Mouse (Mus musculus): ENCODE results near the gene Gadd45g. TPM values are rescaled to one million over a fixed set of nuclear protein-coding genes. Genes with fewer than 3 reads are reported as not detected.

Gadd45g gene
- polyA plus RNA-seq, 1 experiment from 2014 or later: 44.2 TPM

DNA sequence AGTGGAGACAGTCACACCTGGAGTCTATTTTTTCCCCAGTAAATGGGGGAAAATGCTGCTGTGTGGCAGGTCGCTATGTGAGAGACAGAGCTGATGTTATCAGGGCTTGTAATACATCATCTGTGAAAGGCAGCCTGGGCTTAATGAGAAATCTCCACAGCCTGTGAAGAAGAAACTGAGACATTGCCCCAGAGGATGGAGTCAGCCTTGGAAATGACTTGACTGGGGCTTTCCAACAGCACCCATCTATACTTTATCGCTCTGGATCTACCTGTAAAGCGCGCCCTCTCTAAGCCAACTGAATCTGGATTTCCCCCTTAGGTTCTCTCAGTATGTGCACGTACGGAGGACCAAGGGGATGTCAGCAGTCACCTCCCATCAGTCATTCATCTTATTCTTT, 31.8 kb upstream of the Gadd45g start:
- WGBS: 92% methylated on average over 6 of the region's 6 CpGs
- H3K36me3 ChIP-seq (ENCODE audit: control insufficient read depth, insufficient read depth, low read length): no peaks in the 10 kb centered on the region

DNA sequence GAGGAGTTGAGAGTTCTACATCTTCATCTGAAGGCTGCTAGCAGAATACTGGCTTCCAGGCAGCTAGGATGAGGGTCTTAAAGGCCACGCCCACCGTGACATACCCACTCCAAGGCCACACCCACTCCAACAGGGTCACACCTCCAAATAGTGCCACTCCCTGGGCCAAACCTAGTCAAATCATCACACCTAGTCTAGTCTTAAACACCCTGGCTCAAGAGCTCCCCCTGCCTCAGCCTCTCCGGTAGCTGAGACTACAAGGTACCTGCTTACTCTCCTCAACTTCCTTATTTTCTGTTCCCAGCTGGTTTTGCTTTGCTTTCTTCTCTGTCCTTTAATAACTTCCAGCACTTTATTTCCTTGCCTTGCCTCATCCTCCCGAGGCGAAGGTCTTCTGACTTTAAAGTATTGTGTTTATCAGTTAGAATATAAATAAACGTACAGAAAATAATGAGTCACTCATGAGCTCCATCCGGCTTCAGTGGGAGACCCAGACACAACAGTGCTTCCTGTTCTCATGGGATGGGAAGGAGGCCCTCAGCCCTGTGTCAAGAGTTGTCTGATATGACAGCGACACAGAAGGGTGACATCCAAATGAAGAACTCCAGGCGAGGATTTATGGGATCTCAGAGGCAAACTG, 30.5 kb upstream of the Gadd45g start:
- WGBS: 75% methylated on average over 9 of the region's 9 CpGs
- peak overlapping the region; percentile 43 for H3K27ac ChIP-seq (ENCODE audit: low read length)
- no peak for ATAC-seq

More for the DNA sequence above, 31.8 kb upstream of the Gadd45g start:
- H3K4me1 ChIP-seq (ENCODE audit: control insufficient read depth, insufficient read depth, low read length): peaks cover 7% of the 10 kb centered on the region
- no peaks in the 10 kb centered on the region for H3K9me3 ChIP-seq (replicated peaks; ENCODE audit: control insufficient read depth, low read length, poor library complexity, severe bottlenecking)
- no peak for ATAC-seq
- H3K9ac ChIP-seq (ENCODE audit: low read depth, low read length): no peak overlapping the region
- H3K4me2 ChIP-seq (ENCODE audit: low read length): no peak overlapping the region
- H3K27me3 ChIP-seq (ENCODE audit: control insufficient read depth, insufficient read depth, low read depth, low read length): no peaks in the 10 kb centered on the region
- no peak overlapping the region for H3K27ac ChIP-seq (ENCODE audit: low read length)
- no peak overlapping the region for H3K4me3 ChIP-seq (ENCODE audit: low read depth, low read length)

GRCm38 (mm10) chr13:51816559-51817041, 29.9 kb upstream of the Gadd45g start:
- Histone ChIP-seq H3K4me3 (ENCODE audit: low read depth, low read length) (no peak overlapping the region), H3K9ac (ENCODE audit: low read depth, low read length) (no peak overlapping the region), H3K4me1 (ENCODE audit: control insufficient read depth, insufficient read depth, low read length) (peaks cover 7% of the 10 kb centered on the region), H3K9me3 (replicated peaks; ENCODE audit: control insufficient read depth, low read length, poor library complexity, severe bottlenecking) (no peaks in the 10 kb centered on the region), H3K27ac (ENCODE audit: low read length) (peak overlapping the region; percentile 43), H3K36me3 (ENCODE audit: control insufficient read depth, insufficient read depth, low read length) (no peaks in the 10 kb centered on the region), H3K27me3 (ENCODE audit: control insufficient read depth, insufficient read depth, low read depth, low read length) (no peaks in the 10 kb centered on the region), H3K4me2 (ENCODE audit: low read length) (no peak overlapping the region)
- WGBS: 66% methylated on average over 5 of the region's 5 CpGs
- ATAC-seq: no peak

More for the DNA sequence above, 30.5 kb upstream of the Gadd45g start:
- no peak overlapping the region for H3K4me3 ChIP-seq (ENCODE audit: low read depth, low read length)
- peaks cover 7% of the 10 kb centered on the region for H3K4me1 ChIP-seq (ENCODE audit: control insufficient read depth, insufficient read depth, low read length)
- no peaks in the 10 kb centered on the region for H3K27me3 ChIP-seq (ENCODE audit: control insufficient read depth, insufficient read depth, low read depth, low read length)
- H3K36me3 ChIP-seq (ENCODE audit: control insufficient read depth, insufficient read depth, low read length): no peaks in the 10 kb centered on the region
- no peak overlapping the region for H3K9ac ChIP-seq (ENCODE audit: low read depth, low read length)
- H3K9me3 ChIP-seq (replicated peaks; ENCODE audit: control insufficient read depth, low read length, poor library complexity, severe bottlenecking): no peaks in the 10 kb centered on the region
- no peak overlapping the region for H3K4me2 ChIP-seq (ENCODE audit: low read length)

DNA sequence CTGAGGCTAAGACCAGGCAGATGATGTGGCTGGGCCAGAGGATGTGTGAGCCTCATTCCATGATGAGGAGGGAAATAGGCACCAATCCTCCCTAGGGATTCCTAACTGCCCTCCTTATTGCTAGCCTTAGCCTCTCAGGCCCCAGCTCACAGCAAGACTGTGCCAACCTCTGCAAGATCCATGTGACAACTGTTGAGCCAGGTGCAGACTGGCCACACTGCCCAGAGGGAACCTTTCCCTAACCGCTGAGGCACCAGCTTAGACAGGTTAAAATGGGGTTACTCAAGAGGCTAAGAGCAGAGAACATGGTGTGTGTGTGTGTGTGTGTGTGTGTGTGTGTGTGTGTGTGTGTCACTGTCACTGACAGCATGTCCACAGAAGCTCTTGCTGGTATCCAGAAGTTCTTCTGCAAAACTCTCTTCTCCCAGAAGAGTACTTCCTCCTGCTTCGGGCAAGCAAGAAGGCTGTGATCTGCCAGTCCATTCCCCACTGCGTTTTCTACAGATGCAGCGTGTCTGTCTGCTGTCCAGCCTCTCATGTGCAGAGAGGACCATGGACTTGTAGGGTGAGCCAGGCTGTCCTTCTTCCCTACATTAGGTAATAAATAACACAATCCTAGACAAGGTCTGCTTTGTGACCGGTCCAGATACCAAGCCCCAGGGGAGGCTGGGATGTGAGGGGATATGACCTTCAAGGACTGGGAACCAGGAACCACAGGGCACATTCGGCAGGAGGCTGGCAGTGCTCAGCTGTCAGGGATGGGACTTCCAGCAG, 28.1 kb upstream of the Gadd45g start:
- Histone ChIP-seq H3K4me2 (ENCODE audit: low read length) (no peak overlapping the region), H3K36me3 (ENCODE audit: control insufficient read depth, insufficient read depth, low read length) (no peaks in the 10 kb centered on the region), H3K4me3 (ENCODE audit: low read depth, low read length) (no peak overlapping the region), H3K27me3 (ENCODE audit: control insufficient read depth, insufficient read depth, low read depth, low read length) (no peaks in the 10 kb centered on the region), H3K4me1 (ENCODE audit: control insufficient read depth, insufficient read depth, low read length) (peaks cover 7% of the 10 kb centered on the region), H3K9ac (ENCODE audit: low read depth, low read length) (no peak overlapping the region; the same call in 1 of the 2 replicates), H3K9me3 (replicated peaks; ENCODE audit: control insufficient read depth, low read length, poor library complexity, severe bottlenecking) (no peaks in the 10 kb centered on the region), H3K27ac (ENCODE audit: low read length) (no peak overlapping the region)
- WGBS: 81% methylated on average over 6 of the region's 6 CpGs
- ATAC-seq: no peak

GRCm38 (mm10) chr13:51818944-51819326, 27.5 kb upstream of the Gadd45g start:
- no peak overlapping the region for H3K4me3 ChIP-seq (ENCODE audit: low read depth, low read length)
- no peak for ATAC-seq
- no peak overlapping the region for H3K4me2 ChIP-seq (ENCODE audit: low read length)
- no peaks in the 10 kb centered on the region for H3K9me3 ChIP-seq (replicated peaks; ENCODE audit: control insufficient read depth, low read length, poor library complexity, severe bottlenecking)
- H3K27me3 ChIP-seq (ENCODE audit: control insufficient read depth, insufficient read depth, low read depth, low read length): no peaks in the 10 kb centered on the region
- H3K9ac ChIP-seq (ENCODE audit: low read depth, low read length): no peak overlapping the region; the same call in 1 of the 2 replicates
- no peak overlapping the region for H3K27ac ChIP-seq (ENCODE audit: low read length)
- no peaks in the 10 kb centered on the region for H3K36me3 ChIP-seq (ENCODE audit: control insufficient read depth, insufficient read depth, low read length)
- peaks cover 2% of the 10 kb centered on the region for H3K4me1 ChIP-seq (ENCODE audit: control insufficient read depth, insufficient read depth, low read length)
- 76% methylated on average over 3 of the region's 3 CpGs for WGBS

GRCm38 (mm10) chr13:51819351-51819750, 27.1 kb upstream of the Gadd45g start:
- Histone ChIP-seq H3K9me3 (replicated peaks; ENCODE audit: control insufficient read depth, low read length, poor library complexity, severe bottlenecking) (no peaks in the 10 kb centered on the region), H3K4me3 (ENCODE audit: low read depth, low read length) (no peak overlapping the region), H3K36me3 (ENCODE audit: control insufficient read depth, insufficient read depth, low read length) (no peaks in the 10 kb centered on the region), H3K27me3 (ENCODE audit: control insufficient read depth, insufficient read depth, low read depth, low read length) (no peaks in the 10 kb centered on the region), H3K27ac (ENCODE audit: low read length) (no peak overlapping the region), H3K4me1 (ENCODE audit: control insufficient read depth, insufficient read depth, low read length) (peaks cover 2% of the 10 kb centered on the region; the same call in 1 of the 2 replicates), H3K4me2 (ENCODE audit: low read length) (no peak overlapping the region), H3K9ac (ENCODE audit: low read depth, low read length) (no peak overlapping the region)
- 63% methylated on average over 6 of the region's 6 CpGs for WGBS
- no peak for ATAC-seq

- Histone ChIP-seq H3K27ac (ENCODE audit: low read length) (no peak overlapping the region), H3K9me3 (replicated peaks; ENCODE audit: control insufficient read depth, low read length, poor library complexity, severe bottlenecking) (no peaks in the 10 kb centered on the region), H3K4me2 (ENCODE audit: low read length) (no peak overlapping the region), H3K4me3 (ENCODE audit: low read depth, low read length) (no peak overlapping the region), H3K4me1 (ENCODE audit: control insufficient read depth, insufficient read depth, low read length) (peaks cover 2% of the 10 kb centered on the region; the same call in 1 of the 2 replicates), H3K9ac (ENCODE audit: low read depth, low read length) (no peak overlapping the region), H3K27me3 (ENCODE audit: control insufficient read depth, insufficient read depth, low read depth, low read length) (no peaks in the 10 kb centered on the region), H3K36me3 (ENCODE audit: control insufficient read depth, insufficient read depth, low read length) (no peaks in the 10 kb centered on the region)
- no peak for ATAC-seq
- WGBS: 58% methylated on average over 3 of the region's 3 CpGs
Measured at GRCm38 (mm10) chr13:51821988-51822387, 24.5 kb upstream of the Gadd45g start.

DNA sequence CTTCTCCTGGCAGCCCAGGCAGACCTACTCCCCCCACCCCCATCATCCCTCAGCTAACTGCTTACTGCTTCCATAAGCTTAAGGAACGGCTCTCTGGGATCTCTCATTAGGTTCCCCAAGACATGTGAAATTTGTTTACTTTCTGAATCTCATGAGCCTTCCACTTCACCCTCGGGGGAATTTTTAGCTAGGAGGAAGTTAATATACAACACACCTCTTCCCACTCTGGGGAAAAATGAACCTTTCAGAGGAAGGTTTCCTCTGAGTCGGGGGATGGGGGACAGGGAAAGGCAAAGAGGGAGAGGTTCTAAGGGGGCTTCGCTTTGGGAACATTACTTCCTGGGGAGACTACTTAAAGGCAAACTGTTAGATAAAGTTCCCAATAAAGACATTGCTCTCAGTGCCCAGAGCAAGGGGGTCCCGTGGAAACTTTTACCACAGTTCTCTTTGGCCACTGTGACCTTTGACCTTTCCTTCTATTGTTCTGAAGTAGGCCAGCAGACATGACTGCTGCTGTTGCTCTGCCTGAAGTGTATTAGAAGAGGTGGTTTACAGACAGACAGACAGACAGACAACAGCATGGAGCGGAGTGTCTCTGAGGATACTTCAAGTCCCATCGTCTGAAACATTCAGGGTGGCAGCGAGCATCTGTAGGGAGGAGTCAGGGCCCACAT, 22.5 kb upstream of the Gadd45g start:
- H3K27me3 ChIP-seq (ENCODE audit: control insufficient read depth, insufficient read depth, low read depth, low read length): no peaks in the 10 kb centered on the region
- 48% methylated on average over 8 of the region's 8 CpGs for WGBS
- H3K9ac ChIP-seq (ENCODE audit: low read depth, low read length): no peak overlapping the region
- H3K4me3 ChIP-seq (ENCODE audit: low read depth, low read length): no peak overlapping the region
- peaks cover 2% of the 10 kb centered on the region; the same call in 1 of the 2 replicates for H3K4me1 ChIP-seq (ENCODE audit: control insufficient read depth, insufficient read depth, low read length)
- H3K27ac ChIP-seq (ENCODE audit: low read length): no peak overlapping the region
- no peaks in the 10 kb centered on the region for H3K9me3 ChIP-seq (replicated peaks; ENCODE audit: control insufficient read depth, low read length, poor library complexity, severe bottlenecking)
- ATAC-seq: no peak
- H3K4me2 ChIP-seq (ENCODE audit: low read length): no peak overlapping the region
- no peaks in the 10 kb centered on the region for H3K36me3 ChIP-seq (ENCODE audit: control insufficient read depth, insufficient read depth, low read length)
